Mouse (Mus musculus): Measurements from ENCODE around the gene Ubtd2. TPM values are rescaled to one million over a fixed set of nuclear protein-coding genes. Genes with fewer than 3 reads are reported as not detected.

The Ubtd2 gene
- total RNA-seq (2015; ENCODE audit: low replicate concordance) (not detected in 2 replicates), total RNA-seq (2017; ENCODE audit: low replicate concordance) (0.26 TPM in 1 of 2 replicates, not detected in the other)

GRCm38 (mm10) chr11:32454800-32455506, at the start of gene Ubtd2:
TSS of gene Ubtd2 (plus strand) at chr11:32455370.
- peak; percentile 98 for ATAC-seq (replicated peaks; ENCODE audit: low FRiP score, poor library complexity, severe bottlenecking)

GRCm38 (mm10) chr11:32407863-32408262, 47.3 kb upstream of the Ubtd2 start:
- ATAC-seq (replicated peaks; ENCODE audit: low FRiP score, poor library complexity, severe bottlenecking): no peak

GRCm38 (mm10) chr11:32409052-32409451, 46.1 kb upstream of the Ubtd2 start:
- ATAC-seq (replicated peaks; ENCODE audit: low FRiP score, poor library complexity, severe bottlenecking): no peak

GRCm38 (mm10) chr11:32409823-32410562, 45.2 kb upstream of the Ubtd2 start:
- ATAC-seq (replicated peaks; ENCODE audit: low FRiP score, poor library complexity, severe bottlenecking): no peak

GRCm38 (mm10) chr11:32420001-32420400, 35.2 kb upstream of the Ubtd2 start:
- no peak for ATAC-seq (replicated peaks; ENCODE audit: low FRiP score, poor library complexity, severe bottlenecking)

- ATAC-seq (replicated peaks; ENCODE audit: low FRiP score, poor library complexity, severe bottlenecking): no peak
Measured at GRCm38 (mm10) chr11:32423311-32423710, 31.9 kb upstream of the Ubtd2 start.

- no peak for ATAC-seq (replicated peaks; ENCODE audit: low FRiP score, poor library complexity, severe bottlenecking)
Measured at GRCm38 (mm10) chr11:32424600-32424999, 30.6 kb upstream of the Ubtd2 start.

- ATAC-seq (replicated peaks; ENCODE audit: low FRiP score, poor library complexity, severe bottlenecking): no peak
Measured at GRCm38 (mm10) chr11:32425043-32425658, 30.0 kb upstream of the Ubtd2 start.

GRCm38 (mm10) chr11:32427537-32427936, 27.6 kb upstream of the Ubtd2 start:
- ATAC-seq (replicated peaks; ENCODE audit: low FRiP score, poor library complexity, severe bottlenecking): no peak

GRCm38 (mm10) chr11:32435410-32436060, 19.6 kb upstream of the Ubtd2 start:
- no peak for ATAC-seq (replicated peaks; ENCODE audit: low FRiP score, poor library complexity, severe bottlenecking)

GRCm38 (mm10) chr11:32442576-32442975, 12.6 kb upstream of the Ubtd2 start:
- no peak for ATAC-seq (replicated peaks; ENCODE audit: low FRiP score, poor library complexity, severe bottlenecking)

- ATAC-seq (replicated peaks; ENCODE audit: low FRiP score, poor library complexity, severe bottlenecking): no peak
Measured at GRCm38 (mm10) chr11:32444266-32444665, 10.9 kb upstream of the Ubtd2 start.

- no peak for ATAC-seq (replicated peaks; ENCODE audit: low FRiP score, poor library complexity, severe bottlenecking)
Measured at GRCm38 (mm10) chr11:32445135-32445534, 10.0 kb upstream of the Ubtd2 start.

- no peak for ATAC-seq (replicated peaks; ENCODE audit: low FRiP score, poor library complexity, severe bottlenecking)
Measured at GRCm38 (mm10) chr11:32445637-32446226, 9.4 kb upstream of the Ubtd2 start.

- no peak for ATAC-seq (replicated peaks; ENCODE audit: low FRiP score, poor library complexity, severe bottlenecking)
Measured at GRCm38 (mm10) chr11:32450216-32450615, 5.0 kb upstream of the Ubtd2 start.

GRCm38 (mm10) chr11:32451306-32451705, 3.9 kb upstream of the Ubtd2 start:
- no peak for ATAC-seq (replicated peaks; ENCODE audit: low FRiP score, poor library complexity, severe bottlenecking)

- ATAC-seq (replicated peaks; ENCODE audit: low FRiP score, poor library complexity, severe bottlenecking): no peak
Measured at GRCm38 (mm10) chr11:32452745-32453144, 2.4 kb upstream of the Ubtd2 start.

GRCm38 (mm10) chr11:32453353-32453915, 1.7 kb upstream of the Ubtd2 start:
- no peak for ATAC-seq (replicated peaks; ENCODE audit: low FRiP score, poor library complexity, severe bottlenecking)

- peak; percentile 29; the same call in 1 of the 2 replicates for ATAC-seq (replicated peaks; ENCODE audit: low FRiP score, poor library complexity, severe bottlenecking)
Measured at GRCm38 (mm10) chr11:32454231-32454799, 855 bp upstream of the Ubtd2 start.
